Mouse (Mus musculus) spleen, adult 12 weeks (tissue): Measurements from ENCODE around the gene Sox6.

Source experiments
- DNase-seq: peaks from one replicate; pipeline ENCODE4 v3.0.0; 2022; ENCODE audit warnings: low spot score

Sox6 gene

DNA sequence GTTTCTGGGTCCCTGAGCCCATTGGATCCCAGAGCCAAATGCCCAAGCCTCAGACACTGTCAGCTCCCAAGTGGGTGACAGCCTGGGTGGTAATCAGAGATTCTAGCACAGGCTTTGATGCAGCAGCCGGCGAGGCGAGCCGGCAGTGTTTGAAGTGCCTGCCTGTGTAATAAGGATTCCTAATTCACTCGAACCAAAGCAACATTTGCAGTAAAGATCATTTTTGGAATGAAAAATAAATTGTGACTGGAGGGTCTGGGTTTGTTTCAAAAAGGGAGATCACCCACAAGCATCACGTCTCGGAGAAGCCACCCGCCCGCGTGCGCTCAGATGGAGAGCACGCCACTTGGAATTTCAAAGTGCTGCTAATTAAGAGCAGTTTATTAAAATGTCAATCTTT is 617.6 kb downstream of the Sox6 start:
- no peak for DNase-seq
